Mouse (Mus musculus): ENCODE measurements around the gene Rreb1.

GRCm38 (mm10) chr13:37854455-37855220 is 76.4 kb downstream of the Rreb1 start:
- no peak for TF ChIP-seq CTCF (IDR thresholded peaks at IDR 0.05; ENCODE audit: control insufficient read depth, insufficient read depth, insufficient read length)
- no peak for TF ChIP-seq USF1 (IDR thresholded peaks at IDR 0.05; ENCODE audit: low read depth)

Data from C2C12 (cell line).